Mouse (Mus musculus) CH12.LX (cell line): ENCODE data around the gene Bach2. TPM values are rescaled to one million over a fixed set of nuclear protein-coding genes. Genes with fewer than 3 reads are reported as not detected.
A peak's percentile ranks its signal among the peaks of the same experiment; 100 is the strongest.

Experiments used
- DNase-seq: peaks from one replicate; pipeline ENCODE4 v3.0.0-alpha.2; 2013; ENCODE audit errors: extremely low read depth
- H3K27ac ChIP-seq: 2 replicates; pipeline ENCODE4 v1.5.1; 2012; ENCODE audit warnings: low read depth, mild to moderate bottlenecking, control low read depth, moderate library complexity; ENCODE audit not compliant: insufficient read depth
- H3K27me3 ChIP-seq: replicated peaks from 2 replicates; pipeline ENCODE3; 2012; ENCODE audit warnings: inconsistent platforms
- H3K36me3 ChIP-seq, 2 experiments: replicated peaks in 1 of 2; 2 replicates each; pipeline versions ENCODE3 to v1.6.1; 2012; ENCODE audit warnings: inconsistent platforms in 1 of 2, low read length in 1 of 2, mild to moderate bottlenecking in 1 of 2, mixed read lengths in 1 of 2, moderate library complexity in 1 of 2; ENCODE audit not compliant: control insufficient read depth in 1 of 2, insufficient read depth in 1 of 2
- H3K4me1 ChIP-seq, 2 experiments: 2 replicates each; pipeline ENCODE4 v1.6.1; 2012; ENCODE audit warnings: inconsistent platforms in 1 of 2, moderate library complexity in 1 of 2; ENCODE audit not compliant: insufficient read depth in 2 of 2, control insufficient read depth in 1 of 2
- H3K4me2 ChIP-seq: 2 replicates; pipeline ENCODE4 v1.6.1; 2012; ENCODE audit warnings: low read depth, mild to moderate bottlenecking, control low read depth; ENCODE audit not compliant: poor library complexity, insufficient read depth, severe bottlenecking
- H3K4me3 ChIP-seq, 3 experiments: fragments of 150-350 bp in 1 of 3; sonication (generic) in 1 of 3; replicated peaks in 1 of 3; 2 replicates each; pipeline versions ENCODE3 to v1.5.1; 2011 to 2012; ENCODE audit warnings: low read depth in 2 of 3, low read length in 2 of 3, mild to moderate bottlenecking in 2 of 3, moderate library complexity in 2 of 3, control low read depth in 1 of 3, improper control_type of control experiment in 1 of 3, inconsistent platforms in 1 of 3, mixed read lengths in 1 of 3; ENCODE audit not compliant: poor library complexity in 1 of 3
- H3K79me2 ChIP-seq: replicated peaks from 2 replicates; pipeline ENCODE4 v1.6.1; 2012; ENCODE audit warnings: mild to moderate bottlenecking, moderate library complexity; ENCODE audit not compliant: control insufficient read depth, poor library complexity, insufficient read depth, severe bottlenecking; ENCODE audit errors: extremely low read depth
- H3K9ac ChIP-seq: 2 replicates; pipeline ENCODE4 v1.6.1; 2012; ENCODE audit warnings: low read depth, mild to moderate bottlenecking, control low read depth, moderate library complexity; ENCODE audit not compliant: insufficient read depth
- H3K9me3 ChIP-seq: replicated peaks from 2 replicates; pipeline ENCODE3; 2012; ENCODE audit warnings: low read length, inconsistent platforms, mixed read lengths
- BHLHE40 ChIP-seq: IDR thresholded peaks from 2 replicates; pipeline ENCODE4 v1.6.1; 2011; ENCODE audit warnings: mild to moderate bottlenecking, low read depth, low read length, improper control_type of control experiment
- CHD1 ChIP-seq: IDR thresholded peaks from 2 replicates; pipeline ENCODE4 v1.6.1; 2012; ENCODE audit warnings: low read depth, low read length, improper control_type of control experiment, inconsistent platforms
- CHD2 ChIP-seq: IDR thresholded peaks from 2 replicates; pipeline ENCODE4 v1.6.1; 2011; ENCODE audit warnings: low read length, improper control_type of control experiment
- CTCF ChIP-seq, 2 experiments: IDR thresholded peaks in 1 of 2; conservative IDR thresholded peaks in 1 of 2; 2 replicates each; pipeline ENCODE4 v1.5.1; 2011 to 2012; ENCODE audit warnings: low read depth in 2 of 2, low read length in 2 of 2, improper control_type of control experiment in 1 of 2, inconsistent platforms in 1 of 2, mild to moderate bottlenecking in 1 of 2, moderate library complexity in 1 of 2
- E2F4 ChIP-seq: IDR thresholded peaks from 2 replicates; pipeline ENCODE4 v1.6.1; 2011; ENCODE audit warnings: low read depth, low read length, improper control_type of control experiment; ENCODE audit not compliant: insufficient replicate concordance
- ELF1 ChIP-seq: IDR thresholded peaks from 2 replicates; pipeline ENCODE4 v1.6.1; 2014; ENCODE audit warnings: low read depth, mild to moderate bottlenecking, inconsistent platforms, low read length, improper control_type of control experiment
- EP300 ChIP-seq: IDR thresholded peaks from 2 replicates; pipeline ENCODE4 v1.6.1; 2011; ENCODE audit warnings: low read length, improper control_type of control experiment
- ETS1 ChIP-seq: conservative IDR thresholded peaks from 2 replicates; pipeline ENCODE4 v1.6.1; 2012; ENCODE audit warnings: low read depth, mild to moderate bottlenecking, inconsistent platforms, low read length, improper control_type of control experiment, moderate library complexity
- GABPA ChIP-seq: IDR thresholded peaks from 2 replicates; pipeline ENCODE4 v1.6.1; 2012; ENCODE audit warnings: low read depth, low read length, improper control_type of control experiment, inconsistent platforms; ENCODE audit not compliant: insufficient replicate concordance
- HCFC1 ChIP-seq: IDR thresholded peaks from 2 replicates; pipeline ENCODE4 v1.6.1; 2012; ENCODE audit warnings: low read depth, mild to moderate bottlenecking, inconsistent platforms, low read length, improper control_type of control experiment
- IRF4 ChIP-seq: IDR thresholded peaks from 2 replicates; pipeline ENCODE4 v1.6.1; 2014; ENCODE audit warnings: low read depth, mild to moderate bottlenecking, inconsistent platforms, low read length, improper control_type of control experiment
- JUN ChIP-seq: IDR thresholded peaks from 2 replicates; pipeline ENCODE4 v1.6.1; 2011; ENCODE audit warnings: low read depth, mild to moderate bottlenecking, low read length, improper control_type of control experiment, moderate library complexity; ENCODE audit not compliant: insufficient read depth
- JUND ChIP-seq: conservative IDR thresholded peaks from 2 replicates; pipeline ENCODE4 v1.6.1; 2011; ENCODE audit warnings: low read depth, low read length, improper control_type of control experiment
- KAT2A ChIP-seq: IDR thresholded peaks from 2 replicates; pipeline ENCODE4 v1.6.1; 2012; ENCODE audit warnings: low read length, improper control_type of control experiment, inconsistent platforms; ENCODE audit not compliant: insufficient replicate concordance
- MAFK ChIP-seq: IDR thresholded peaks from 2 replicates; pipeline ENCODE4 v1.6.1; 2011; ENCODE audit warnings: low read length, improper control_type of control experiment; ENCODE audit not compliant: insufficient replicate concordance
- MAX ChIP-seq: IDR thresholded peaks from 2 replicates; pipeline ENCODE4 v1.6.1; 2011; ENCODE audit warnings: low read length, improper control_type of control experiment
- MAZ ChIP-seq: IDR thresholded peaks from 2 replicates; pipeline ENCODE4 v1.6.1; 2012; ENCODE audit warnings: low read depth, mild to moderate bottlenecking, inconsistent platforms, low read length, improper control_type of control experiment, moderate library complexity
- MEF2A ChIP-seq: IDR thresholded peaks from 2 replicates; pipeline ENCODE4 v1.6.1; 2014; ENCODE audit warnings: low read depth, mild to moderate bottlenecking, inconsistent platforms, low read length, improper control_type of control experiment, borderline replicate concordance
- MXI1 ChIP-seq: IDR thresholded peaks from 2 replicates; pipeline ENCODE4 v1.6.1; 2011; ENCODE audit warnings: mild to moderate bottlenecking, low read depth, low read length, improper control_type of control experiment
- MYC ChIP-seq: IDR thresholded peaks from 2 replicates; pipeline ENCODE4 v1.6.1; 2011; ENCODE audit warnings: low read depth, mild to moderate bottlenecking, improper control_type of control experiment, low read length
- NELFE ChIP-seq: IDR thresholded peaks from 2 replicates; pipeline ENCODE4 v1.6.1; 2011; ENCODE audit warnings: low read depth, low read length, improper control_type of control experiment
- NRF1 ChIP-seq: IDR thresholded peaks from 2 replicates; pipeline ENCODE4 v1.6.1; 2014; ENCODE audit warnings: low read depth, mild to moderate bottlenecking, inconsistent platforms, low read length, improper control_type of control experiment, moderate library complexity
- PAX5 ChIP-seq: IDR thresholded peaks from 2 replicates; pipeline ENCODE4 v1.6.1; 2012; ENCODE audit warnings: low read length, inconsistent platforms, mixed read lengths
- POLR2A ChIP-seq: IDR thresholded peaks from 2 replicates; pipeline ENCODE4 v1.6.1; 2011; ENCODE audit warnings: low read depth, mild to moderate bottlenecking, improper control_type of control experiment, low read length
- POLR2AphosphoS2 ChIP-seq: IDR thresholded peaks from 2 replicates; pipeline ENCODE4 v1.6.1; 2011; ENCODE audit warnings: low read depth, low read length, improper control_type of control experiment
- RAD21 ChIP-seq: IDR thresholded peaks from 2 replicates; pipeline ENCODE4 v1.6.1; 2011; ENCODE audit warnings: low read depth, mild to moderate bottlenecking, low read length, improper control_type of control experiment, moderate library complexity
- RCOR1 ChIP-seq: conservative IDR thresholded peaks from 2 replicates; pipeline ENCODE4 v1.6.1; 2012; ENCODE audit warnings: low read depth, mild to moderate bottlenecking, inconsistent platforms, low read length, improper control_type of control experiment
- SIN3A ChIP-seq: IDR thresholded peaks from 2 replicates; pipeline ENCODE4 v1.6.1; 2012; ENCODE audit warnings: low read length, improper control_type of control experiment, inconsistent platforms
- SMC3 ChIP-seq: IDR thresholded peaks from 2 replicates; pipeline ENCODE4 v1.6.1; 2011; ENCODE audit warnings: low read depth, low read length, improper control_type of control experiment
- TBP ChIP-seq: conservative IDR thresholded peaks from 2 replicates; pipeline ENCODE4 v1.6.1; 2011; ENCODE audit warnings: low read depth, low read length, improper control_type of control experiment
- TCF12 ChIP-seq: IDR thresholded peaks from 2 replicates; pipeline ENCODE4 v1.6.1; 2014; ENCODE audit warnings: low read depth, mild to moderate bottlenecking, inconsistent platforms, low read length, improper control_type of control experiment
- UBTF ChIP-seq: IDR thresholded peaks from 2 replicates; pipeline ENCODE4 v1.6.1; 2012; ENCODE audit warnings: low read depth, mild to moderate bottlenecking, inconsistent platforms, low read length, improper control_type of control experiment, moderate library complexity
- USF1 ChIP-seq: IDR thresholded peaks from 2 replicates; pipeline ENCODE4 v1.6.1; 2014; ENCODE audit warnings: low read depth, mild to moderate bottlenecking, inconsistent platforms, low read length, improper control_type of control experiment
- USF2 ChIP-seq: conservative IDR thresholded peaks from 2 replicates; pipeline ENCODE4 v1.6.1; 2011; ENCODE audit warnings: low read depth, low read length, improper control_type of control experiment
- ZC3H11A ChIP-seq: IDR thresholded peaks from 2 replicates; pipeline ENCODE4 v1.6.1; 2012; ENCODE audit warnings: low read depth, mild to moderate bottlenecking, inconsistent platforms, low read length, improper control_type of control experiment
- ZKSCAN1 ChIP-seq: IDR thresholded peaks from 2 replicates; pipeline ENCODE4 v1.6.1; 2012; ENCODE audit warnings: low read depth, inconsistent platforms, low read length, improper control_type of control experiment, borderline replicate concordance
- ZMIZ1 ChIP-seq: IDR thresholded peaks from 2 replicates; pipeline ENCODE4 v1.6.1; 2012; ENCODE audit warnings: low read depth, mild to moderate bottlenecking, inconsistent platforms, low read length, improper control_type of control experiment
- ZNF384 ChIP-seq: IDR thresholded peaks from 2 replicates; pipeline ENCODE4 v1.6.1; 2012; ENCODE audit warnings: low read depth, low read length, improper control_type of control experiment, inconsistent platforms
- dilution Hi-C: fragments of 300-500 bp; cut with MboI; formaldehyde crosslinking; loops from 2 replicates; pipeline ENCODE4 v1.14.3; 2020; ENCODE audit warnings: low sequenced_read_pairs; ENCODE audit not compliant: extremely low pct_unique_long_range_greater_than_20kb, extremely low pct_ligation_motif_present
- in situ Hi-C: fragments of 300-500 bp; cut with MboI; formaldehyde crosslinking; loops from 3 replicates; pipeline ENCODE4 v1.14.3; 2019; ENCODE audit warnings: low sequenced_read_pairs, low pct_ligation_motif_present, low pct_unique_long_range_greater_than_20kb, mixed read lengths
- polyA plus RNA-seq: library from polyadenylated mRNA; unstranded; fragments of >175 nt; gene quantifications from 2 replicates; pipeline ENCODE4 v1.2.1, GENCODE M21; 2012; ENCODE audit warnings: low read depth; ENCODE audit not compliant: insufficient read length
- total RNA-seq, 2 experiments: library from RNA; depleted of rRNA; stranded (reverse); fragments of 300-350 nt in 1 of 2; fragments of >200 nt in 1 of 2; gene quantifications; 2 replicates each; pipeline ENCODE4 v1.2.3; 2012 to 2014

Bach2 gene
- total and polyA plus RNA-seq, 3 experiments, result 0.11 TPM; not detected in 2

DNA sequence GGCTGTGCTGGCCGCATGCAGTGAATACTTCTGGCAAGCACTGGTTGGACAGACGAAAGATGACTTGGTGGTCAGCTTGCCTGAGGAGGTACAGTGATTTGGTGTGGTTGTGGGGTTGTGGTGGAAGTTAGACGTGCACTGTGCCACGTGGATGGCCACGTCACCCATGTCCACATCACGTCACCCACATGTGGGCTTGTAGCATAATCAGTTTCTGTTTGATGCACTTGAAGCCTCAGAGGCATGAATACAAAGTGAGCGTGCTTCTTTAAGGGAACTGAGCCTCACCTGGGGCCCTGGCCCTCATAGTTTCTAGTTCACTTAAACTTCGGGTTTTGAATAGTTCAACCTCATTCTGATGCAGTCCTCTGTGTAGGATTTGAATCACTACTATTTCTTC, 263.2 kb downstream of the Bach2 start:
- H3K9ac ChIP-seq, result no peak overlapping the region
- TF ChIP-seq ZMIZ1 (no peak), KAT2A (no peak), ZKSCAN1 (no peak), MAX (peak; percentile 96), SMC3 (no peak), POLR2A (no peak), MEF2A (no peak), POLR2AphosphoS2 (no peak), JUN (peak; percentile 40; the same call in 1 of the 2 replicates), PAX5 (no peak), BHLHE40 (peak; percentile 90), CHD2 (no peak), GABPA (no peak), NELFE (no peak), MAFK (no peak), MAZ (no peak), NRF1 (no peak), MXI1 (peak; percentile 56; the same call in 1 of the 2 replicates), TBP (no peak), EP300 (no peak), USF2 (peak; percentile 31; the same call in 1 of the 2 replicates), RAD21 (no peak), ZC3H11A (no peak), ZNF384 (no peak), RCOR1 (no peak), IRF4 (peak; percentile 63), UBTF (no peak), CTCF (conservative IDR thresholded peaks at IDR 0.05 in 1 of 2, IDR thresholded peaks at IDR 0.05 in 1 of 2; ENCODE audit: low read depth in 2 of 2, low read length in 2 of 2) (no peak), CHD1 (no peak), HCFC1 (no peak), E2F4 (no peak), SIN3A (peak; percentile 53; the same call in 1 of the 2 replicates), USF1 (peak; percentile 66), TCF12 (peak; percentile 31; the same call in 1 of the 2 replicates), ETS1 (peak; percentile 78), MYC (peak; percentile 87), JUND (no peak), ELF1 (no peak)
- TF ChIP-seq, all 38 proteins: peak for 11
- peaks cover 13 to 17% of the 10 kb centered on the region in 2 experiments for H3K4me1 ChIP-seq
- in situ Hi-C loops (no loop called here), dilution Hi-C loops (no loop called here)
- peak overlapping the region; percentile 23 for H3K27ac ChIP-seq
- no peaks in the 10 kb centered on the region for H3K36me3 ChIP-seq
- peak overlapping the region in 1 of 3 experiments; percentile 9 for H3K4me3 ChIP-seq
- H3K79me2 ChIP-seq, result no peaks in the 10 kb centered on the region
- H3K27me3 ChIP-seq, result no peaks in the 10 kb centered on the region
- peak; percentile 79 for DNase-seq
- no peaks in the 10 kb centered on the region for H3K9me3 ChIP-seq
- H3K4me2 ChIP-seq, result peak overlapping the region; percentile 2; the same call in 1 of the 2 replicates
